Mouse (Mus musculus) embryo, embryonic 10.5 days (tissue): ENCODE results near the gene Nxt1.

Experiments used
- DNase-seq: peaks from one replicate; pipeline ENCODE4 v3.0.0-alpha.2; 2015; ENCODE audit warnings: low spot score

Nxt1 gene

DNA sequence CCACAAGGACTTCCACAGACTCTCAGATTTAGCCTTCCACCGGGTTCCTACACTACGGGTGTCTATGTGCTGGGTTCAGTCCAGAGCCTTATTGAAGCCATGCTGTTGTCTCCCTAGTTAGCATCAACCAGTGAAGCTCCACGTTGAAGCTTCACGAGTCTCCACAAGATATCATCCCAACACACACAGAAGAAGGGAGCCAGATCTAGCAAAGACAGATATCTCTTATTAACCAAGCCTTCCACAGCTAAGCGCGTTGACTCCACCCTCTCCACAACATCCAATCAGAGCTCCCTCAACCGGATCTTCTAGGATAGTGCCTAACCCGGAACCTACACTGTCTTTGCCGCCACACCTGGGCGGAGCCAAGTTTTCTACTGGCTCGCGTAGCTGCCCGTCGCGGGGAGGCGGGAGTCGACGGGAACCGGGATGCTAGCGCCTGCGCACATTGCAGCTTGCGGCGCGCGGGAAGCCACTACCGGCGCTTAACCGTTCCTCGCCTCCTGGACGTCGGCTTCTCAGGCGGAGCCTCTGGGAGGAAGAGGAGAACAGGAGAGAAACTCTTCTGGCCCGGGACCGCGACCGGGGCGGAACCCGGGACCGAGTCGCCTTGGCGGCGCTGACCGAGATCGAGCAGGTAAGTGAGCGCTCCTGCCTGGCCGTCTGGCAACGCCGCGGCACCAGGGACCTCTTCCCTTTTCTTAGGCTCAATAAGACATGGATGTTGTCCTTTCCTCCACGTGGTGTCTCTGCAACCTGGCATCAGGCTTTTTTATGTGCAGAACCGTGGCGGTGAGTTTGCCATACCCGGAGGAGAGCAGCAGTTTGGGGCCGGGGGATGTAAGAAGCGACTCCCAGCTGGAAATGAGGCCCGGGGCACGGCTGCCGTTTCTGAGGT is at the start of gene Nxt1:
TSS of gene Nxt1 (plus strand) at position 403 of the 898 bp plus-strand sequence.
- DNase-seq = peak; percentile 98

DNA sequence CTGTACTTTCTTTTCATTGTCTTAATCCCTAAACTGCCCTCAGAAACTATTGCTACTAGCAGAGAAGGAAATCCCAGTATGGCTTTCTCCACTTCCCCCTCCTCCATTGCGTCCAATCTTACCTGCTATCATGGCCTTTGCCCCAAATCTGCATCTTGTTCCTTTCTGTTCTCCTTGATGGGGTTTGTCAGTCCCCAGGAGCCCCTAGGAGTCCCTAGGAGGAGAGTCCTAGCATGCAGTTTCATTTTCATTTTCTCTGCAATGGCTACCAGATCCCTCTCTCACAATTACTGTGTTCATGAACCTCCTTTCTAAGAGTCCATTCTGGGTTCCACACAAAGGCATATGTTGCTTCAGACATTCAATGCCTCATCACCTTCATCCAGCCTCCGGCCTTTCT is 49.3 kb upstream of the Nxt1 start:
- DNase-seq = no peak

DNA sequence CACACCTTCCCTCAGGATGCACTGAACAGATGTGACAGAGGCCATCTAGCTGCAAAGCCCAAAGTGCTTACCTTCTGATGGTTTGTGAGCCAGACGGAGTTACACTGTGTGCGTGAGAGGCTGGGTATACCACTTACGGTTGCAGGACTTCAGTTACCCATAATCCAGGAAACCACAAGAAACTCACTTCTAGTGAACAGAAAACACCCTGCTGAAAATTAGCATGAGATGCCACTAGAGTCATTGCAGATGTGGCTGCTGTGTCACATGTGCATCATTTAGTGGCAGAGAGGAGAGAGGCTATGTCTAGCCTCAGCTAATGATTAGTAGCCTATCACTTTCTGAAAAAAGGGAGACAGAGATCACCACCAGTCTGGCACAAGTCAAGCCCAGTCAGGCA is 47.9 kb upstream of the Nxt1 start:
- no peak for DNase-seq

DNA sequence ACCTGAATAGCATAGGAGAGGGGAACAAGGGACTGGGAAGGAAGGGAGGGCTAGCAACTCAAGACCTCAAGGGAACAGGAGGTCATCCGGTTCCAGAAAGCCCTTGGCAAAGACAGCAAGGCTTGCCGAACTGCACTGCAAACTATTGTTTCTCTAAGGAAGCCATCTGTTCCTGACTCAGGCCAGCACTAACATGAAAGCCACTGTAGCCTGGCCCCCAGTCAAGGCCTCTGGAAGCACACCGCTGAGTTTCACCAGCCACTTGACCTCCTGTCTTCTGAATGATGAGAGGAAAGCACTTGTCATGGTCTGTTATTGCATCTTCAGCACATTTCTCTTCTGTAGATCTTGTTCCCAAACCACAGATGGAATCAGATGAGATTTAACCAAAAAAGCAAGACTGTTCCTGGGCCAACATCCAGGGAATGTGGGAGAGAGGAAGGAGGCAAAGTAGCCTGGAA is 45.4 kb upstream of the Nxt1 start:
- DNase-seq = no peak

DNA sequence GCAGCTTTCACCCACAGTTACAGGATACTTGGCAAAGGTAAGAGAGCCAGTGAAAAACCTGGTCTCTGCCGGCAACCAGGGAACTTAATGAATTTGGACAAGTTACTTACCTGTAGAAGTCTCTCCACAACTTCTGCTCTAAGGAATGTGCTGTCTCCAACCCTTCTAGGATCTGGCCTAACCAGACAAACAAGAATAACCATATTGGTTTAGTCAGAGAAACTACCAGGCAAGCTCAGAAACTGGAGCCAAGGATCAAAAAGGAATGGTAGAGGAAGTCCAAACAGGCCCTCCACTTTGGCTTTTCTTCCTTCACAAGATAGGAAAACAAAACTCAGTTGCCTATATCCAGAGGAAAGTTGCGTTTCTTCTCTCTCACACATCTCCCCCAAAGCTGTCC is 41.4 kb upstream of the Nxt1 start:
- no peak for DNase-seq

DNA sequence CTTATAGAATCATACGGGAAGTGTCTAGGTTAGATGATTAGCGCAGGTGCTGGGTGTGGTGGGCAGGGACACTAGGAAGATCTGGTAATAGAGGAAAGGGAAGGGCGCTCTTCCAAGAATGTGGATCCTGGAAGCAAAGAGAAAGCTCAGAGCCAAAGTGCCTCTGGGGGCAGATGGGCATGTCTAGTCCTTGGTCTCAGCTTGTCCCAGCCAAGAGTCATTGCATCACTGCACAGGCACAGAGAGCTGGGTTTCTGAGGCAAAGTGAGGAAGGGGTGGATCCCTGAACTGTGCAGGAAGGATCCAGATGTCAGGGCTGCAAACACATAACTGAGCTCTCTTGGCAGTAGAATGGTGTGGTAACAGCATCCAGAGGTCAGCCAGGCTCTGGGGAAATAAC is 40.8 kb upstream of the Nxt1 start:
- no peak for DNase-seq

DNA sequence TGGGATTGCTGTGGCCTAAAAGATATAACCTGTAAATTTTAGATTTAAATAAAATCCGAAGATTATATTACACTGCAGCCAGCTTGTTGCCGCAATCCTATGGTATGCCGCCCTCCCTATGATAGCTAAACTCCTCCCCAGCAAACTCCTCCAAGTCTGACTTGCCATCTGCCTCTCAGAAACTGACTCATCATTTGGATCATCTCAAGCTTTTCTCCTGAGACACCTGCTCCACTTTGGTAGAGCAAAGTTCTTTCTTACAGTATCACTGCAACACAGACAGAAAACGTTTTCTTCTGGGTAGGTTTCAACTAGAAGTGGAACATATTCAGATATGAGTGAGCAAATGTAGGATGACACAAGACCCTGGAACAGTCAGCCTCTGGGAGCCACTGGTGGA is 37.9 kb upstream of the Nxt1 start:
- DNase-seq = no peak

DNA sequence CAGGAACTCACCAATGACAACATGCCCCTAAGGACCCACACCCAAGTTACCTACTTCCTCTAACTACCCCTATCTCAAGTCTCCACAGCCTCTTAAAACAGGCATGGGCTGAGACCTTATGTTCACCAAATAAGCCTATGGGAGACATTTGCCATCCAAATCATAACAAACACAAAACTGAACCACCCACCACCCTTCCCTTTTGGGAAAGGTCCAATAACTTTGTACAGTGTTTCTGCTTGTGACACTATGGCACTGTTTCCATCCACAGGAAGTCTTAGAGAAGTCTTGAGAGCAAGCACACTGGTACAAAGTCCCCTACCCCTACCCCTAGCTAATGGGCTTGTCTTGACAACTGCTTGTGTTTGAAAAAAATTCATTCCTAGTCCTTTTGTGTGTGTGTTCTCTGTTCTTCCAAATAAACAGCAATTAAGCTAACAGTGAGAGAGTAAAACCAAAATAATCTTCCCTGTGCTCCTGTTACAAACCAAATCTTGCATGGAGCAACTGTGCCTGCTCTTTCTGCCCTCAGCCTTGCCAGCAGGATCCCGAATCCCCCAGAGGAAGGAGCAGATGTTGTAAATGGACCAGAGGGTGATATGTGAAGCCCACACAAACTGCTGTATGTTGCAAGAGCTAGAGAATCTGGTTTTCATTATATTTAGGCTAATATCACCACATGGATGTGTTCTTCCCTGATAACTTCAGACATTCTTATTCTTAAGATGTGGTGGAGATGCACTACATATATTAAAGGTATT is 29.6 kb upstream of the Nxt1 start:
- peak; percentile 13 for DNase-seq

DNA sequence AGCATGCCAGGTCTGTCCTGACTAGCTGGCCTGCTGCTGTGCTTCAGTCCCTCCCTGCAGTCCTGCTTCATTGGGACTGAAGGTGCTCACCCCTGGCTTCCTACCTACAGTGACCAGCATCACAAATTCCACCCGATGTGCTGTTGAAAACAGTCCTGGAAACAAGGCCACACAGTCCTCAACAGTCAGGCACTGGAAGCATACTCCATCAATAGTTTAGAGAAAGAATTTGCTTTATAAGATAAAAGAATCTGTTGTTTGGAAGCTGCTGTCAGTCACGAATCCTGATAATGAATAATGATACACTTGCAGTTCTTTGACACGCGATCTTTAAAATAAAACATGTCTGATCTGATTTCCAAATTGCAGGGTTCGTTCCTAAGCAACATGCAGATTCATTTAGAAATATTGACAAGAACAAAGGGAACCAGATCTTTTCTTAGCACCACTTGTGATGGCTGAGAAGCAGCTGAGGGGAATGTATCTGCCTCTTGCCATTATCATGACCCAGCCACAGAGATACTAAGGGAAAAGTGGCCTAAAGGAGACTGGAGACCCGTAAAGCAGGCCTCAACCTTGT is 27.9 kb upstream of the Nxt1 start:
- no peak for DNase-seq

DNA sequence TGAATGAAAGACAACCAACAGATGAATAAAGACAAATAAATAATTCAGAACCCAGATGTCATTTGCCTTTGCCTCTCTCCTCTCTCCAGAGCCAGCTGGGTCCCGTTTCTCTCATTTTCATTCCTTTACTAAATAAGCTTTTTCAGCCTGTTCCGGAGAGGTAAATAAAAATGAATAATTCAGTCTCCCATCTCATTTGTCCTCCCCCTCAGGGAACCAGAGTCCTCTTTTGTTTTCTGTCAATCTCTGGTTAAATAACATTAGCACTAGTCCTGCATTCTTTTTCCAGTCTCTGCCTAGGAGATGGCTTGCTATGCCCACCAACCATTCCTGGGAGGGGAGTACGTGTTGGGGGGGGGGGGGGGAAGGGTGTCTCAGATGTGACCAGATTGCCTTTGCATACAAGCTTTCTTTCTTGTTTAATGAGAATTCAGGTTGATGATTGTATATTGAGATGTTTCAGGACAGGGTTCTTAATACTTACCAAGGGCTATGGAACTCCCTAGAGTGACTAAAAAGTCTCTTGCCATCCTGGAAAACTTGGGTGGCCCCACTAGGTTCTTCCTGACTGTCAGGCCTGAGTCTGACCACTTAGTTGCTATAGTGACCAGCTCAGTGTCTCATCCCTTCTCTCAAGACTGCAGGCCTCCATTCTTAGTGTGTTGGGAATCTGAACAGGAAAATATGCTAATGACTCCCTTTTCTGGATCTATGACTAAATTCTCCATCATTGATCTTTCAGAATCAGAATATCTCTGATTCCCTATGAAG is 21.6 kb upstream of the Nxt1 start:
- no peak for DNase-seq

DNA sequence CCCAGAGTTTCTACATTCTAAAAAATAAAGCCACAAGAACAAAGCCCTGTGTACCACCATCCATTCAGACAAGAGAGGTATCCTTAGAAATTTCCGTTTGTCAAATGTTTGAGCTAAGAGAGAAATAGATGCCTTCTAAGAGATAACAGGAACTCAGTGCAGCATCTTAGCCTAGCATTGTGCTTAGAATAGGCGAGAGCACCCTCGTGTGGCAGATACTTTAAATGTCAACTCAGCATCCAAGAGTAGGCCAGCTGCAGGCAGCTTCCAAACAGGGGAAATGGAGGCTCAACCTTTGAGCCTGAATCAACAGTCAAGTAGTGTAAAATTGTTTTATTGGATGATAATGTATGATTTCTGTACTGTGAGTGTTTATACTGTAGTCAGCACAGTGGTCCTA is 17.4 kb upstream of the Nxt1 start:
- DNase-seq = peak; percentile 76

DNA sequence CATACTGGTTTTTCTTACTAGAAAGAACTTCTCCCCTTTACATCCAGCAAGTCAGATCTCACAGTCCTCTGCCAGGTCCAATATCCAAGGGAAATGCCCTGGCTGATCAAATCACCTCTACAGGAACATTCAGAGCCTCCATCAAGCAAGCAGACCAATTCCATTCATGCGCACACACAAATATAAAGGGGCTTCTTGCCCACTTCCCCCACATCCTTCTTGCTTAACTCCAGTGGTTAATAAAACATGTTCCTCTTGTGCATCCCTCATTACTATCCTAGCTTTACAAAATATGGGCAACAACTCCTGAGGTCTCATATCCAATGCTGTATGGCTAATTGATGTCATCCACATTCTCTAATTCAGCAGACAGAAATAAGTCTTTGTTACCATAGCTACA is 8.9 kb upstream of the Nxt1 start:
- no peak for DNase-seq

DNA sequence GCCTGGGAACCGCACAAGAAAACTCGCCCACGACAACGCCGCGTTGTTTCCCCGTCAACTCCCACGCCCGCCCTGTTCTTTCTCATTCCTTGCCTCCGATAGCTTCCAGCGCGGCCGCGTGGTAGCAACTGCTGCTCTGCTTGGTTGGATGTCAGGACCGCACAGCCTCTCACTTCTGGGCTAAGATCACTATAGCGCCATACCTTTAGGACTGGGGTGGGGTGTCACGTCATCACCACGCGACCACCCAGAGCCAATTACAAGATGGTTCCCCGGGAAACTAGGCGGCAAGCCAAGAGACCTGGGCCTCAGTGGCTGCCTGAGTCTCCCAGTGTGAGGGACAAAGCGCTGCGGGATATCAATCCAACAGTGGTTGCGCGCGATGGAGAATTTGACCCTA is 5.4 kb downstream of the Nxt1 start:
- DNase-seq = peak; percentile 88

DNA sequence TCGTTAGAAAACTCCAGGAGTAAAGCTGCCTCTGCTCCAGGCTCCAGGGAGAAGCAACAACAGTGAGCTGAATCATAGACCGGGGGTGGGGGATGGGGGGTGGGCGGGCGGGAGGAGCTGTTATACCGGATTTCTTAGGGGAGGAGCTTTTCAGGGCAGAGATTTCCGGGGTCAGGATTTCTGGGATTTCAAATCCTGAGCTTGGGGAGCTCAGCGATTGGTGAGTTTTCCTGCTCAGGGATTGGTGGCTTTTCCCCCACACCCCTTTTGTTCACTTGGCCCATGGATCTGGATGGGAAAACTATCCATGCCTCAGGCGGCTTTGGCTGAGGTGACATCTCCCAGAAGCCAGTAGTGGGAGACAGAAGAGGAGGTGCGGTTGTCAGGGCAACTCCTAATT is 6.9 kb downstream of the Nxt1 start:
- peak; percentile 88 for DNase-seq

DNA sequence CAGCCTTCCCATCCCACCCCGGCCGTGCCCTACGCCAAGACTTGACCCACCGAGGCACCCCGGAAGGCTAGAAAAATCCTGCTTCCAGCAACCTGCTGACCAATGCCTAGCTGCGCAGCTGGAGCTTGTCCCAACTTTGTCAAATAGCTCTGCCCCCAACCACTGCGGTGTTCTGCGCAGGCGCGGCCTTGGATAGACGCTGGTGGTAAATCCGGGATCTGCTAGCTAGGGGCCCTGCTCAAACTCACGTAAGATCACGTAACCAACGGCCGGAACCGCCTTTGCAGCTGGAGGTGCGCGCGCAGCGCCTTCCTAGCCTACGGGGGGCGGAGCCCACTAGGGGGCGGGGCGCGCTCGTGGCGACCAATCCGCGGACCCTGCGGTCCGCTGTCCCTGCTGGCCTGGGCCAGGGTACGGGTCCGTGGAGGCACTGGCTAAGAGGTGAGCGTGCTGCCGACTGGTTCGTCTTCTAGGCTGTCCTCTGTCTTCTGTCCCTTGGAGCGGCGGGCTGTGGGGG is 8.4 kb downstream of the Nxt1 start, which contains the start of gene Gzf1:
TSS of gene Gzf1 (plus strand) at position 249 of the 517 bp plus-strand sequence.
- peak; percentile 99 for DNase-seq

DNA sequence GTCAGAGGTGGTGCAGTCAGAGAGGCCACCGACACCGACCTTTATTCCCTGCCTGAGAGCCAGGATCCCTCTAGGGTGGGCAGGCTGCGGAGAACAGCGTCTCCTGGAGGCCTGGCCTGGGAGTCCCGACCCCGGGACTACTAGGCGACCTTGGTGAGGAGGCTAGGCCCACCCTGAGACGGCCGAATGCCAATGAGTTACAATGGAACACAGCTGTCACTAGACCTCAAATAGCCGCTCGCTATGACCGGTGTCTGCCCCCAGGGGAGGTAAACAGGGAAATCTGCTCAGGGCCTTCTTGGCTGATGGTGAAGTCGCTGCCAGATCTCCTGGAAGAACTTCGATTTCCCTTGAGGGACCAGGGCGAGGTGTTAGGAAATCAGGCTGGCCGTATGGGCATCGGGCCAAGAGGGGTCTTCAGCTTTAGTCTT is 9.1 kb downstream of the Nxt1 start:
- DNase-seq = peak; percentile 73

DNA sequence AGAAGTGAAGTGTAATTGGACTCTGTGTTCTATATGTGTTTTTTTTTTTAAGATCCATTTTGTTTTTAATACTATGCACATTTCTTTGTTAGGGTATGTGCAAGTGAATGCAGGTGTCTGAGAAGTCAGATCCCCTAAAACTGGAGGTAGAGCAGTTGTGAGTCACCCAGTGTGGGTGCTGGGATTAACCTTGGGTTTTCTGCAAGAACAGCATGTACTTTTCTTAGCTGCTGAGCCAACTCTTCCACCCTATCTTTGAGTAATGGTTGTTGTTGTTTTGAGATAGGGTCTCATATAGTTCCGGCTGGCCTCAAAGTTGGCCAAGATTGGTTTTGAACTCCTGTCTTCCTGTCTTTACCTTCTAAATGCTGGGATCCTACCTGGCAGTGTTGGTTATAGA is 10.6 kb downstream of the Nxt1 start:
- DNase-seq = no peak

DNA sequence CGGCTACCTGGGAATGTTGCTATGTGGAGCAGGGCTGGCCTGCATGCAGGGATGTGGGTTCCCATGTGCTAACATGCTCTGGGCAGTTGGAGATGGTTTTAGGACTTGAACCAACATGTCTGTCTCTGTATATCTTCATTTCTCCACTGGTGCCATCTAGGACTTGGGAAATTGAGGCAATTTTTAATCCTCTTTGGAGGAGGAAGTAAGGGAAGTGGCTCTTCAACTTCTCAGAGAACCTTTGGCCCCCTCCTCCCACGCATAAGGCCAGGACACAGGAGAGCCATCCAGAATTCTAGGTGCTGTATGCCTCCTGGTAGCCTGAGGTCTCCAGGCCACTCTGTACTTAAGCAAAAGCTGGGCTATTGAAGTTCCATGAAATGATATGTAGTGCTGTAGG is 12.6 kb downstream of the Nxt1 start:
- DNase-seq = no peak

DNA sequence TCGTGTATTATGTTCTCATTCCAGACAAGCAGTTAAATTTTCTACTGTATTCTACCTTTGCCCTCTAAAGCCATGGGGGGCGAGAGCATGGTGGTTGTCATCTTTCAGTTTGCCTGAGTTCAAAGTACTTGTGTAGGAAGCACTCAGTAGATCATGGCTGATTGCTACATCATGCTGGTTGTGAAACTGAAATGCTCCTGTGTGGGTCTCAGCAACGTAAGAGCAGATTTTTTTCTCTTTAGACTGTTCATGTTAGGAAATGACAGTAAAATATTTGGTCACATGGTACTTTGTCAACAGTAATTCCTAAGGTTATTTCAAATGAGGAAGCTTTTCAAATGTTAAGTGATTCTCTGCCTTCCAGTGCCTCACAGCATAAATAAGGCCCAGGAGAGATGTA is 13.3 kb downstream of the Nxt1 start:
- no peak for DNase-seq

DNA sequence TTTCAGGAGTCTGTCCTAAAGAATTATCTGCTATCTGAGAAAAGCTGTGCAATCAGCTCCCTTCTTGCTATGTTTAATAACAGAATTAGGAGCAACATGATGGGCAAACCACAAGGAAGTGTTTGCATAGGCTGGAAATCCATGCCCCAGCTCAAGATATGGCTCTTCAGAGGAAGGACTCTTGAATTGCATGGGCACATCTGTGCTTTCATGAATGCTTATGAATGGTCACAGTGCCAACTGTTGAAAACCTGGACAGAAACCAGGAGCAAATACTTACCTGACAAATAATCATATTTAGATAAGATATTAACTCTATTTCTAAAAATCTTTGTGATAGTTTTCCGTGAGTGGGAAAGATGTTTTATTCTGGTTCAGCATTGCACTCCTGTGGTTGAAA is 14.5 kb downstream of the Nxt1 start:
- DNase-seq = no peak

DNA sequence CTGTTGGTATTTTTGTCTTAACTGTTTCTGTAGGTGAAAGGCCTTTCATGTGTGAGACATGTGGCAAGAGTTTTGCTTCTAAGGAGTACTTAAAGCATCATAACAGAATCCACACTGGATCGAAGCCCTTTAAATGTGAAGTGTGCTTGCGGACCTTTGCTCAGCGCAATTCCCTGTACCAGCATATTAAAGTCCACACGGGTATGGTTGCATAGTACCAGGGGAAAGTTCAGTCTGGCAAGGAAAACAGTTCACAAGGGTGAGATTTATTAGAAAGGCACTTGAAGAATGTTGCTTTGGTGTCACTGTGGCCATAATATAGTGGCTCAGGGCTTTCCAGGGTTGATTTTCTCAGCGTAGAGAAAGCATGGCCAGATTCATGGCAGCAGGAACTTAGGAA is 15.6 kb downstream of the Nxt1 start:
- no peak for DNase-seq
